Mouse (Mus musculus) liver, adult (tissue): ENCODE results near the gene Magi1.
A peak's percentile ranks its signal among the peaks of the same experiment; 100 is the strongest.

Source experiments
- GATA4 ChIP-seq: IDR thresholded peaks from 2 replicates; pipeline ENCODE4 v1.6.1; 2014; ENCODE audit warnings: mild to moderate bottlenecking, low read length; ENCODE audit not compliant: insufficient replicate concordance

Magi1 gene

DNA sequence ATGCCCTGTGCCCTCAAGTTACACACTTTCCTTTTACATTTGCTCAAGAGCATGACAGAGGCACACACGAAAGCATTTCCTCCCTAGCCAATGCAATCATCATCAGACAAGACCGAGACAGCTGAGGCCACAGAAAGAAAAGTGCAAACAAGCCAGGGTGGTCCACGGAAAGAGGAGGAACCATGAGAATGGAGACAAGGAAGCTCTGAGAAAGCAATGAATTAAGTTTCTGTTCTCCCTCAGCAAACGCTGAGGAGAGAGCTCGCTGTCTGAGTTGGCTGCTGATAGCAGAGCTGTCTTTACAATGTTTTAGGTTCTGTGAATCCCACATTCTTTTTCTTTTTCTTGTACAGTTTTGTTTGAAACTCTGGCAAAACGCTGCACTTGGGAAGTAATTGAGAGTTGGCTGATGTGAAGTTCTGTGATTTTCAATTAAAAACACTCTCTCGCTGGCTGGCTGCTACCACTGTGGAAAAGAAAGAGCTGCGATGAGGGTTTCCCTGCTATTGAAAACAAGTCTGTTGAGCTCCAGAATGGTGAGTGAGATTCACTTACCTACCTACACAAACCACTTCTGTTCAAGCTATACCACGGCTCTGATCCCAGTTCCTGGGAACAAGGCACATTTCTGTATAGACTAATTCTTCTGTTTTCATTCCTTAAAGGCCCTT lies 120.3 kb downstream of the Magi1 start:
- no peak for TF ChIP-seq GATA4

DNA sequence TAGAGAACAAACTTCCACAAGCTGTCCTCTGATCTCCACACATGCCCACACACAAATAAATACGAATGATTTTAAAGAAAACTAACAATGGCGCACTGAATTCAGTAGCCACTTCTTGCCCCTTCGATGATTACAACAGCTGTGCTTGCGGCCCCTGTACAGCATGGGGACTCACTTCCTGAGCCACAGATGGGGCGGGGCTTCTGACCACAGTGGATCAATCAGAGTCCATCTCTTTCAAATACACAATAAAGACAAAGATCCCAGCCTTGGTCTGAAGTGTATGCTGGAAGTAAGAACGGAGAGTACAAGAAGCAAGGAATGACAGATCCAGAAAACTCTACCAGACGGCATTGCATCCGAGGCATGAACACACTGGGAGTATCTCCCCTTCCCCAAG lies 120.8 kb downstream of the Magi1 start:
- no peak for TF ChIP-seq GATA4

DNA sequence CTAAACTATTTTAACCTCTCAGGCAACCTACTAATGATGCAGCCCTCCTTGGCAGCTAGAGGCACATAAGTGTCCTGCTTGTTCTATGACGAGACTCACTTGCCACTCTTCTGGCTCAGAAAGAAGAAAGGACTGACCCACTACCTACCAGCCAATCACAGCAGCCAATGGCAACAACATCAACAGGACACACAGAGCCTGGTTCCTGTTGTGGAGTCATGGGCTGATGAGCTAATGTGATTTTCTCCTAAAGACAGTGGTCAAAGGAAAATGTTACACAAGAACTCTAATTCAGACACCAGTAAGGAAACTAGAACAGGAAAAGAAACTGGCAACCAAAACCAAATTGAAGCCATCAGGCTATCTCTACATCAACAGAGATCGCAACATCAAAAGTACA lies 124.5 kb downstream of the Magi1 start:
- no peak for TF ChIP-seq GATA4

DNA sequence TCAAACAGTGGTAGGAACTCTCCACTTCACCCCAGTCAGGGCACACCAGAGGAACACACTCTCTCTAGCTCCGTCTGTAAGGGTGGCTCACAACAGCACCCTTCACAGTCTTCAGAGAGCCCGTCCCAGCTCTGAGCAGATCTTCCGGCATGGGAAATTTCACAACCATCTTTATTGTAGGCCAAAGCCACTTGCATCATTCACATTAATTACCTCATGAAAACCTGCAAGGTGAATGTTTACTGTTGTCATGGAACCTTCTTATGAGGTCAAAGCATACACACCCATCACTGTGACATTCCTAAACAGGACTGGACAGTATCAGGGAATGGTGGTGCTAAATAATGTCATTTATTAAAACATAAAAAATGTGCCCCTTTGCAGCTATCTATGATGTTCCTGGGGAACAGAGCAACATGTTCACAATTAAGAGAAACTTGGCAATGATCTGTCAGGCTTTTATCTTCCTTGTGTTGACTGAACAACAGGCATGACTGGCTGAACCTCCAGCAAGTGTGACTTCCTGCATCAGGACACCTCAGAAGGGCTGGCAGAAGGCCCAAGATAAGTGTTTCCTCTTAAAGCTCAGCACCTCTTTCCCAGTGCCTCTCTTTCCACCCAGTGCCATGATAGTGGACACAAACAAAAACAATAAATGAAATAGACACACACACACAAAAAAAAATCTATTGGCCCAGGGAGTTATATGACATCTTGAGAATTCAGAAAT lies 125.4 kb downstream of the Magi1 start:
- TF ChIP-seq GATA4: peak; percentile 90; the same call in 1 of the 2 replicates

DNA sequence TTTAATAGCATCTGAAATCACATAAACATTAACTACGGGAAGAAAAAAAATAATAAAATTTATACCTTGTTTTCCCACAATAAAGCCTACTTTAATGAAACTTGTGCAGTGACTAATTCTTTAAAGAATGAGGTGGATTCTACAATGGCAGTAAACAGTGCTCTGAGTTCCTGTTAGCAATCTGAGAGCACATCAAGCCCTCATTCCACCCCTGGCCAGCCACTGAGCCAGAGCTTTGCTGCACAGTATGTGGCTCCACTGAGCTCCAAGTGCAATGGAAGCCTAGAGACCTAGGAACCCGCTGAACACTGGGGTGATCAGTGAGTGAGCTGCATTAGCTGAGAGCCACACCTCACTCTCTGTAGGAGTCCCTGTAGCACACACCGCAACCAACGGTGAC lies 127.7 kb downstream of the Magi1 start:
- no peak for TF ChIP-seq GATA4

DNA sequence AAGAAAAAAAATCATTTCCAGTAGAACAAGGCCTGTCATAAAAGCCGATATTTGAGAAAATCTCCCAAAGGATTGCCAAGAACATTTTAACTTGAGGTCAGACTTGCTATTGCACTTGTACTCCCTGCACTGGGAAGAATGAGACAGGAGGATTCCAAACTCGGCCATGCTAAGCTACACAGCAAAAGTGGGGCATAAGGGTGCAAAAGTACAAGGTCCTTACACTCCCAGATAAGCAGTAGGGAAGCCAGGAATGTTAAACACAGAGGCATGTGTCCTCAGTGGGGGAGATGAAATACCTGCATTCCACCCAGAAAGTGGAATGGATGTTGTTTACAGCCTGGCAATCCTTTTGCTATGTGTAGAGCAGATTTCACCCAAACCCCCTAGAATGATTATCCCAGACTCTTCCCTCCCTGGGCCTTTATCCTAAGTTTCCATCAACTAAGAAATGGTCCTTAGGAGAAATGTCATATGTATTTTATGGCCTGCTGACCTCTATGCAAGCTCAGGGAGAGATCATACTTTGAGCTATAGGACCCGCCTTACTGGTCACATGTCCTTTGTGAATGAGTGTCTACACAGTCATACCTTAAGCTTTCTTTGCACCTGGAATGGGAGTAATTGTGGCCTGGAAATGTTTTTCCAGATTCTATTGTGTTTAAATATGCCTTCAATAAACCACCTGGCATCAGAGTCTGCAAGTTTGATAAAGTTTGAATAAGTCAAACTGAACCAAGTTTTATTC lies 128.7 kb downstream of the Magi1 start:
- TF ChIP-seq GATA4: peak; percentile 34; the same call in 1 of the 2 replicates

DNA sequence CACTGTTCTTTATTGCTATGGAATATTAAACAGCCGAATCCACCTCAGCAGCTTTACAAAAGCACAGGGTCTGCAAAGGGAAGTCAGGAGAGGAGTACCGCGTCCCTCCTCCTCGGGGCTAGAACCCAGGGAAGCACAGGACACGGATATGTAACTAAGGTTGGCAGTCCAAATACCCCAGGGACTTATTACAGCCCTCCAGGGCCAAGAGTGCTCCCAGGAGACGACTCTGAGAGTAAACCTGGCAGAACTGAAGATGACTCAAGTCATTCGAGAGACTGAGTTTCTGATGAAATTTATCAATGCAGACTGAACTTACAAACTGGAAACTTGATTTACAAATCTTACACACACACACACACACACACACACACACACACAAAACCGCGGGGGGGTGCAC lies 130.8 kb downstream of the Magi1 start:
- no peak for TF ChIP-seq GATA4

DNA sequence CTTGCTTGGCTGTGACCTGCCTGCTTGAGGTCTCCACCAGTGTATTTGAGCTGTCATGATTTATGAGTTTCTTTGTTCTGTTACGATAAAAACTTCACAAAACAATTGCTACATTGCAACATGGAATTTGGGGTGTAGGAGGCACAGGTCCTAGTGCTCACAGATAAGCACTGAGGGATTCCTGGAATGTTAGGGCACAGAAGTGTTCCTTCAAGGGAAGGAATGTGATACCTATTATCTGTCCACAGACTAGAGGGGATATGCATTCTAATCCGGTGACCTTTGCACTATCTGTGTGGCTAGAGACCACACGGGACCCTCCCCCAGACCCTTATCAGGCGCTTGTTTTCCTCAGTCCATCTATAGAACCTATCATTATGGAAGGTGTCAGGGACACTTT lies 132.8 kb downstream of the Magi1 start:
- no peak for TF ChIP-seq GATA4

DNA sequence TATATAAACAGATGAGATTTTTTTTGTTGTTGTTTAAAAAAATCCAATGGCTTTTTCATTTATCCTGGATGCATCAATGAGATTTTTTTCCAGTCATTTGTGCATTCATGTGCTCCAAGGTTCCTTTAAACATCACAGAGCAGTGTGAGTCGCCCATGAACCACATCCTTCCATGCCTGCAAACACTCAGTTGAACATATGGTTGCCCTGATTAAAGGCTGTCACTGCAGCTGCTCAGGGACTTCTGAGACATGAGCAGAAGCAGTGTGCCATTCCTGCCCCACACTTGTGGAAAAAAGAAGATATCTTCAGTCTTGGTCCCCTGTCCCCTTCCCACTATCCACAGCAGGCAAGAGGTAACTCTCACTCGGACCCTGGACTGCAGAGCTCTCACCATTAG lies 133.9 kb downstream of the Magi1 start:
- TF ChIP-seq GATA4: no peak

DNA sequence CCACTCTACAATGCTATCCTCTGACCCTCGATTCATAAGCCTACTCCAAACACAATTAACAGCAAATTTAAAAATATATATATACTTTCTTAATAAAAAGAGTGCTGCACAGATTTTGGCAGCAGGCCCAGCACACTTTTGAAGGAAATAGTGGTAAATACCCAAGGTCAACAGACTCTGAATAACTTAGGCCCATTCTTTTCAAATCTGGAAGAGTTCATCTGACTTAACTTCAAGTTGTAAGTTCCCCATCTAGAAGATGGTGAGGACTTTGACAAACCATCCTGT lies 137.6 kb downstream of the Magi1 start:
- TF ChIP-seq GATA4: no peak

DNA sequence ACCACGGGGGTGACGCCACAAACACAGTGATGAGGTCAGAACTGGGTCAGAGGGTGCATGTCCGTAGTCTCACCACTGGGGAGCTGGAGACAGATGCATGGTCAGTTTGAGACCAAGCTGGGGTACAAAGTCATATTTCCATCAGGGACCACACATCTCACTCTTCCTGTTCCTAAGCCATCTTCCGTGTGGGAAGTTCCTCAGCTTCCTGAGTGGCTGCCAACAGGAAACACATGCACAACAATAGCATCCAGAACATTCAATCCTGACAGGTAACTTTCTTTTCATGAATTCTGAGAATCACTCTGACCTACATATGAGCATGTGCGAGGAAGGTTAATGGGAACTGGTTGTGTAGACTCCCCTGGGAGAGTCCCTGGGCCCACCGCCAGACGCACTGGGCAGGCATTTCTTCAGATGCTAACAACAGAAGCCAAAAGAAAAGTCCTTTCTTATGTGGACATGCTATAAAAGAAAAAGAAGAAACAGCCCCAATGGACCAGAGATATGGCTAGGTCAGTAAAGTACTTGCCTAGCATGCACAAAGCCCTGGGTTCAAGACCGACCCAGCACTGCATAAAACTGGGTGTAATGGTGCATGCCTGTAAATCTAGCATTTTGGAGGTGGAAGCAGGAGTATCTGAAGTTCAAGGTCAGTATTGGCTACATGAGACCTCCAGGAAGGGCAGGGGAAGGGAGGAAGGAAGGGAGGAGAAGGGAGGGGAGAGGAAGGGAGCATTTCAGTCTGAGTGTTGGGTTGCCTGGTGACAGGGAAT lies 138.1 kb downstream of the Magi1 start:
- TF ChIP-seq GATA4: no peak

DNA sequence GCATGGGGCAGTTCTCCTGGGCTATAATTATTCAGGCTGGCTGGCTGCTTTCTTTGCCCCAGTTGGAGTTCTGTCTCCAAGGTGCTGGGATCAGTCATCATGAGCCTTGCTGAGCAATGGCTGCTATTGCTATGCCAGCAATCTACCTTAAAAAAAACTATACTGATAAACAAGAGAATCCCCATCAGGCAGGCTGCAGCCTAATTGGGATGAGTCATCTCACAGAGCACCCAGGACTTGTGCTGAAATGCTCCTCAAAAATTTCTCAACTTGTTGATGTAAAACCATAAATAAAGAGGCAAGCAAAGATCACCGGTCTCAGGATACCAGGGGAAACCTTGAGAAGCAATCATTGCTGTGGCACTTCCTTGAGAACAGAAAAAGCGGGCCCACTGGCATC lies 141.2 kb downstream of the Magi1 start:
- TF ChIP-seq GATA4: no peak

DNA sequence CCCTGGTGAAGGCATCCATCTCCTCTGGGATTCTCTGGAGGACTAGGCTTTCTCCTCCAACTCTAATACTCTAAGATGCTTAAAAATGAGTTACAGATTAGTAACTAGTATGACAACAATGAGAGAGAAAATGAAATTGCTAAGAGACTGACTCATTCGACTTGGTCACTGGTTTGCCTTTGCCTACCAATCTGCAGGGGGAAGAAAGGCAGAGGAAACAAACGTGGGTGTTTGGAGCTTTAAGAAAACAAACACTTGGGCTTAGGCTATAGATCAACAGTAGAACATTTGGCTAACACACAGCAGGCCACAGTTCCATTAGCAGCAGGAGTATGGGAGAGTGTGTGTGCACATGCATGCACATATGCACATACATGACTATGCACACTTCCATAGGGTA lies 142.2 kb downstream of the Magi1 start:
- no peak for TF ChIP-seq GATA4

DNA sequence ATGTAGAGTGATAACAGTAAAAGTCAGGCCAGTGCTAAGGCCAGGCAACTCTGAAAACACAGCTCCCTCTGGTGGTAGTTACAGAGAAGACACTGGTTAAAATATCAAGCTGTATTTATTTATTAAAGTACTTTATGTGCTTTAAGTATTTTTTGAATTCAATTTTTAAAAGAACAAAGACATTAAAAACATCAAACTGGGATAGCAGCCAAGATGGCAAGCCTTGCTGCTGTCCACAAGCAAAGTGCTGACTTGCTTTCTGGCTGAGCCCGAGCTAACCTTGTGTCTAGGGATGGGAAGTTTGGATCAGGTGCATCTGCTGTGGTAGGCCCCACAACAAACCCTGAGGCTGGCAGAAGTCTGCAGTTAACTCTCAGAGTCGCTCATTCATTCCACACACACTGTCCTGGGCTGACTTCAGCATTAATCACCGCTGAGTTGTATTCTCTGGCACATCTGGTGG lies 143.7 kb downstream of the Magi1 start:
- no peak for TF ChIP-seq GATA4

DNA sequence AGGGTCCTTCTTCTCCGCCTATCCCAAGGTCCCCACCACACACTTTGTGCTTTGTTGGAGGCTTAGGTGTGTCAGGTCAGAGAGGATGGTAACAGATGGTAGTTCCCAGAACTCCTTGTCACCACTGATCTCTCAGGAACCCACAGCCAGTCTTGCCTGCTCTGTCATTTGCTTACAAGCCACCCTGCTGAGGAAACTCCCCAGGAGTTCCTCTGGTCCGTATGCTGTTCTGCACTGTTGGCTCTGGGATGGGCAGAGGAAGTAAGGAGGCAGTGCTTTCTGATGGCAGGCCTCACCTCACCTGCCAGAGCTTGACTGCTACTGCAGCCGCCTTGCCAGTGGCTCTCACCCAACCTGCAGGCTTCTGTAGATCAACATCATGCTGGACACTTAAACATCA lies 147.0 kb downstream of the Magi1 start:
- no peak for TF ChIP-seq GATA4
